Mouse (Mus musculus): ENCODE results near the gene Pim2. TPM values are rescaled to one million over a fixed set of nuclear protein-coding genes. Genes with fewer than 3 reads are reported as not detected.
"Not testable (repeated sequence)": the region's sequence is repeated elsewhere in the genome, so short reads cannot be mapped to it uniquely, and the experiment has no call there.

The Pim2 gene
- polyA plus RNA-seq, 1 experiment from 2014 or later, result 7.8 TPM

DNA sequence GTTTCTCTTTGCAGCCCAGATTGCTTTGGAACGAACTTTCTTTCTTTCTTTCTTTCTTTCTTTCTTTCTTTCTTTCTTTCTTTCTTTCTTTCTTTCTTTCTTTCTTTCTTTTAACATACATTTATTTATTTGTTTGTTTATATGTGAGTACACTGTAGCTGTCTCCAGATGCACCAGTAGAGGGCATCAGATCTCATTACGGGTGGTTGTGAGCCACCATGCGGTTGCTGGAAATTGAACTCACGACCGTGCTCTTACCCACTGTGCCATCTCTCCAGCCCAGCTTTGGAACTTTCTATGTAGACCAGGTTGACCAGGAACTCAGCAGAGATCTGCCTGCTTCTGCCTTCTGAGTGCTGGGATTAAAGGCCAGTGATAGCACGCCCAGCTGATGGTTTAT is 39.9 kb downstream of the Pim2 start:
- H3K27ac ChIP-seq; H3K4me1 ChIP-seq; DNase-seq (ENCODE audit: low spot score); H3K9me3 ChIP-seq; H3K4me3 ChIP-seq; H3K36me3 ChIP-seq: not testable (repeated sequence)
- peaks cover 47% of the 10 kb centered on the region for H3K27me3 ChIP-seq (ENCODE audit: insufficient read depth, poor library complexity, severe bottlenecking)
- WGBS, result 58% methylated on average over 6 of the region's 6 CpGs

DNA sequence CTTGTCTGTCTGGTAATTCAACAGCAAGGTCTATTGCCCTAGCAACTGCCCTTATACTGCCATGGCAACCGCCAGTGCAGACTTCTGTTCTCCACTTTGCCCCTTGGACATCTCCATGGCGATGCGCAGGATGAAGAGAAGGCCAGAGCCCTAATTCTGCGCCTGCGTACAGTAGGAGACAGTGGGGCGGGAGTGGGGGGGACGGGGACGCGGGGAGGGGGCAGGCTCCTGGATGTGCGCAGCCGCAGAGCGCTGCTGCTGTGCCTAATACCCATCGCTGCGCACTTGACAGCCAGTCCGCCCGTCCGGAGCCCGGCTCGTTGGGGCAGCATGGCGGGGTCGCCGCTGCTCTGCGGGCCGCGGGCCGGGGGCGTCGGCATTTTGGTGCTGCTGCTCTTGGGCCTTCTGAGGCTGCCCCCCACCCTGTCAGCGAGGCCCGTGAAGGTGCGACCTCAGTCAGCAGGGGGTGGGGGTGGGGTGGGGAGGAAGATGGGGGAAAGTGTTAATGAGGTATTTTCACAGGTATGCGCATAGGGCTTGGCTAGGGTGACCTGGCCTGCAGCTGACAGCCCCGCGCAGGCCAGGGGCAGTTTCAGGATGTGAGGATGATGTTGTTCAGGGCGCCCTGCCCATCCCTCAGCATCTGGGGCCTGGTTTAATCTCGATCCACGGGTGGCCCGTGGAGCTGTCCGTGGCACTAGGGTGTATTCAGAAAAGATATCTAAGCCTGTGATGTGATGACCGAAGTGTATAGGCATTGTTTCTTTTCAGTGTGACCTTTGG is 41.7 kb downstream of the Pim2 start, which contains the start of gene Pcsk1n:
Gene Pcsk1n (plus strand): TSS at position 222 of the 783 bp plus-strand sequence.
- peak within 1 kb of the TSS; percentile 48 for H3K4me3 ChIP-seq
- 15% methylated on average over 39 of the region's 40 CpGs for WGBS
- no peaks in the 10 kb centered on the region for H3K36me3 ChIP-seq
- H3K27me3 ChIP-seq (ENCODE audit: insufficient read depth, poor library complexity, severe bottlenecking), result peaks cover 65% of the 10 kb centered on the region
- no peak for DNase-seq (ENCODE audit: low spot score)
- H3K4me1 ChIP-seq, result peaks cover 10% of the 10 kb centered on the region; the same call in 1 of the 2 replicates
- H3K9me3 ChIP-seq, result no peaks in the 10 kb centered on the region
- H3K27ac ChIP-seq, result no peak within 1 kb of the TSS; the same call in 1 of the 2 replicates

DNA sequence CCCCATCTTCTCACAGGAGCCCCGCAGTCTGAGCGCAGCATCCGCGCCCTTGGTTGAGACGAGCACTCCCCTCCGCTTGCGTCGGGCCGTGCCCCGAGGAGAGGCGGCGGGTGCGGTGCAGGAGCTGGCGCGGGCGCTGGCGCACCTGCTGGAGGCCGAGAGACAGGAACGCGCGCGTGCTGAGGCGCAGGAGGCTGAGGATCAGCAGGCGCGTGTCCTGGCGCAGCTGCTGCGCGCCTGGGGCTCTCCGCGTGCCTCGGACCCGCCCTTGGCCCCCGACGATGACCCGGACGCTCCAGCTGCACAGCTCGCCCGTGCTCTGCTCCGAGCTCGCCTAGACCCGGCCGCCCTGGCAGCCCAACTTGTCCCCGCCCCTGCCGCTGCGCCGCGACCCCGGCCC is 44.0 kb downstream of the Pim2 start:
- Histone ChIP-seq H3K27ac (no peak overlapping the region), H3K4me3 (peak overlapping the region; percentile 51), H3K36me3 (no peaks in the 10 kb centered on the region), H3K27me3 (ENCODE audit: insufficient read depth, poor library complexity, severe bottlenecking) (peaks cover 83% of the 10 kb centered on the region), H3K4me1 (peaks cover 10% of the 10 kb centered on the region; the same call in 1 of the 2 replicates), H3K9me3 (no peaks in the 10 kb centered on the region)
- DNase-seq (ENCODE audit: low spot score), result no peak
- 6% methylated on average over 45 of the region's 48 CpGs for WGBS

DNA sequence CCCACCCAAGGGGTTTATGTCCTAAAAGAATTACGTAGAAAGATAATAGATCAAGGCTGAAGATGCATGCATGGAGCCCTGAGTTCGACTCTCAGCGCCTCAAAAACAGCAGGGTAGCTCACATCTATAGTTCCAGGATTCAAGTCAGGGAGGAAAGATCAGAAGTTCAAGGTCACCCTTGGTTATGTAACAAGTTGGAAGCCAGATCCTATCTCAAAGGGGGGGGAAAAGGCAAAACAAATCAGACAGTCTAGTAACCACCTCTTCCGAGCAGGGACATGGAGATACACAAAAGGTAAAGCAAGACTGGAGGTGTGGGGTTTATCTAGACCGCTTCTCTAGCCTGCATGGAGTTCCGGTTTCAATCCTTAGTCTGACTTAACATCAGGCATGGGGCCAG is 48.2 kb downstream of the Pim2 start:
- Histone ChIP-seq H3K4me3 (no peak overlapping the region), H3K9me3 (no peaks in the 10 kb centered on the region), H3K27ac (no peak overlapping the region), H3K4me1 (peaks cover 6% of the 10 kb centered on the region; the same call in 1 of the 2 replicates), H3K27me3 (ENCODE audit: insufficient read depth, poor library complexity, severe bottlenecking) (peaks cover 84% of the 10 kb centered on the region), H3K36me3 (peaks cover 12% of the 10 kb centered on the region; the same call in 1 of the 2 replicates)
- WGBS, result 62% methylated on average over 6 of the region's 6 CpGs
- no peak for DNase-seq (ENCODE audit: low spot score)

DNA sequence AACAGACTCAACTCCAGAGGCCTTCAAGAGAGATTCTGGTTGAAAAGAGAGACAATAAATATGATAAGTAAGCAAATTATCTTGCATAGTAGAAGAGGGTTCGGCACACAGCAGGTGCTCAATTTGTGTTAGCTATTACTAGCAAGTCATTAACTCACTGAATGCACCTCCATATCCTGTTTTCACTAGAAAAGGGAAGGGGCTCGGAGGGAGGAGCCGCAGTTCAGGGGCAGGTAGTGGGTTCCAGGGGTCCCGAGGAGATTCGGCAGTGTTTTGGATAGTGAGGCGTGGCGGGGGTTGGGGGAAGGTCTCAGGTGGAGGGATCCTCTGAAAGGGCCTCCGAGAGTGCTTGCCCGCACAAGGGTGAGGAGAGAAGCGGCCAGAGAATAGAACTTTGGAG is 49.1 kb downstream of the Pim2 start:
- Histone ChIP-seq H3K4me1 (peaks cover 3% of the 10 kb centered on the region; the same call in 1 of the 2 replicates), H3K36me3 (peaks cover 16% of the 10 kb centered on the region; the same call in 1 of the 2 replicates), H3K4me3 (no peak overlapping the region), H3K27me3 (ENCODE audit: insufficient read depth, poor library complexity, severe bottlenecking) (peaks cover 75% of the 10 kb centered on the region), H3K9me3 (no peaks in the 10 kb centered on the region), H3K27ac (no peak overlapping the region)
- no peak for DNase-seq (ENCODE audit: low spot score)
- 18% methylated on average over 10 of the region's 10 CpGs for WGBS

DNA sequence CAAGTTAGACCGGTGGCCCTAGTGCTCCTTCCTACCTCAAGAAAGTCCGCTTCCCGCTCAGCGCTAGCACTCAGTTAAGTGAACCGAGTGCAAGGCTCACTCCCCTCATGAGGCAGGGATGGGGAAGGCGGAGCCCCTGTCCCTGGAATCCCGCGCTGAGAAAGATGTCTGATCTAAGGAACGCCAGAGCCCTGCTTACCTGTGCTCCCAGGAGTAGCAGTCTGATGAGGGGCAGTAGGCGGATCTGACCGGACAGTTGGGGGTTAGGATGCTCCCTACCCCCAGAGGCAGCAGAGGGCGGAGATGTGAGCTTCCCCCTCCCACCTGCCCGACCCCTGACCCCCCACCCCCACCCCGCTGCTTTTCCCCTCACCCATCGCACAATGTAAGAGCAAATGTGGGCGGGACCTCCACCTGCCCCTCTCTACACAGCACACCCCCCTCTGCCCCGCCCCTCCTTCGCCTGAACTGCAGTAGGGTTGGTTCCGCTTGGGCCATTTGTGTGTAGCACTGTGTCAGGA is 50.3 kb downstream of the Pim2 start, which contains the start of gene Eras:
Gene Eras (minus strand): TSS at position 338 of the 521 bp plus-strand sequence.
- Histone ChIP-seq H3K27ac (no peak within 1 kb of the TSS), H3K36me3 (peaks cover 16% of the 10 kb centered on the region; the same call in 1 of the 2 replicates), H3K9me3 (no peaks in the 10 kb centered on the region), H3K4me1 (no peaks in the 10 kb centered on the region), H3K27me3 (ENCODE audit: insufficient read depth, poor library complexity, severe bottlenecking) (peaks cover 63% of the 10 kb centered on the region), H3K4me3 (no peak within 1 kb of the TSS)
- 12% methylated on average over 19 of the region's 19 CpGs for WGBS
- DNase-seq (ENCODE audit: low spot score), result no peak

Other genes with a start within 250 kb of the Pim2 start
- 0.91 and 1.1 TPM in 2 replicates for gene Syp, start 239.8 kb upstream of the Pim2 start, polyA plus RNA-seq (2016; fragmentation: Nextera tagmentation; extraction: Ambion mirVana)
- 6.7 and 8.0 TPM in 2 replicates for gene Prickle3, start 221.0 kb upstream of the Pim2 start, polyA plus RNA-seq (2016; fragmentation: Nextera tagmentation; extraction: Ambion mirVana)
- 147 and 155 TPM in 2 replicates for gene Plp2, start 206.9 kb upstream of the Pim2 start, polyA plus RNA-seq (2016; fragmentation: Nextera tagmentation; extraction: Ambion mirVana)
- 0.05 and 0.06 TPM in 2 replicates for gene Magix, start 197.0 kb upstream of the Pim2 start, polyA plus RNA-seq (2016; fragmentation: Nextera tagmentation; extraction: Ambion mirVana)
- gene Gpkow, start 181.1 kb upstream of the Pim2 start, polyA plus RNA-seq (2016; fragmentation: Nextera tagmentation; extraction: Ambion mirVana), result 38.1 and 38.5 TPM in 2 replicates
- 21.0 and 21.5 TPM in 2 replicates for gene Wdr45, start 163.9 kb upstream of the Pim2 start, polyA plus RNA-seq (2016; fragmentation: Nextera tagmentation; extraction: Ambion mirVana)
- gene Gm45208, start 156.0 kb upstream of the Pim2 start, polyA plus RNA-seq (2016; fragmentation: Nextera tagmentation; extraction: Ambion mirVana), result 0.39 TPM in 1 of 2 replicates, not detected in the other
- 47.7 and 61.2 TPM in 2 replicates for gene Praf2, start 149.8 kb upstream of the Pim2 start, polyA plus RNA-seq (2016; fragmentation: Nextera tagmentation; extraction: Ambion mirVana)
- gene Ccdc120, start 127.4 kb upstream of the Pim2 start, polyA plus RNA-seq (2016; fragmentation: Nextera tagmentation; extraction: Ambion mirVana), result 8.6 and 11.7 TPM in 2 replicates
- gene Tfe3, start 115.7 kb upstream of the Pim2 start, polyA plus RNA-seq (2016; fragmentation: Nextera tagmentation; extraction: Ambion mirVana), result 22.7 and 23.2 TPM in 2 replicates
- gene Gripap1, start 88.5 kb upstream of the Pim2 start, polyA plus RNA-seq (2016; fragmentation: Nextera tagmentation; extraction: Ambion mirVana), result 35.4 and 37.6 TPM in 2 replicates
- gene Kcnd1, start 56.0 kb upstream of the Pim2 start, polyA plus RNA-seq (2016; fragmentation: Nextera tagmentation; extraction: Ambion mirVana), result 1.1 and 1.4 TPM in 2 replicates
- 33.0 and 43.8 TPM in 2 replicates for gene Otud5, start 36.9 kb upstream of the Pim2 start, polyA plus RNA-seq (2016; fragmentation: Nextera tagmentation; extraction: Ambion mirVana)
- gene Slc35a2, start 5.8 kb downstream of the Pim2 start, polyA plus RNA-seq (2016; fragmentation: Nextera tagmentation; extraction: Ambion mirVana), result 32.2 and 33.5 TPM in 2 replicates
- gene Pqbp1, start 21.0 kb downstream of the Pim2 start, polyA plus RNA-seq (2016; fragmentation: Nextera tagmentation; extraction: Ambion mirVana), result 80.4 and 107 TPM in 2 replicates
- gene Timm17b, start 21.1 kb downstream of the Pim2 start, polyA plus RNA-seq (2016; fragmentation: Nextera tagmentation; extraction: Ambion mirVana), result 140 and 156 TPM in 2 replicates
- not detected in 2 replicates for gene Gm10491, start 29.6 kb downstream of the Pim2 start, polyA plus RNA-seq (2016; fragmentation: Nextera tagmentation; extraction: Ambion mirVana)
- 0.45 TPM in 1 of 2 replicates, not detected in the other for gene Gm10490, start 31.3 kb downstream of the Pim2 start, polyA plus RNA-seq (2016; fragmentation: Nextera tagmentation; extraction: Ambion mirVana)
- 0.12 and 0.60 TPM in 2 replicates for gene Pcsk1n, start 41.6 kb downstream of the Pim2 start, polyA plus RNA-seq (2016; fragmentation: Nextera tagmentation; extraction: Ambion mirVana)
- not detected in 2 replicates for gene Eras, start 50.3 kb downstream of the Pim2 start, polyA plus RNA-seq (2016; fragmentation: Nextera tagmentation; extraction: Ambion mirVana)
- 36.4 and 36.9 TPM in 2 replicates for gene Hdac6, start 69.6 kb downstream of the Pim2 start, polyA plus RNA-seq (2016; fragmentation: Nextera tagmentation; extraction: Ambion mirVana)
- gene Gata1, start 99.8 kb downstream of the Pim2 start, polyA plus RNA-seq (2016; fragmentation: Nextera tagmentation; extraction: Ambion mirVana), result 18.0 and 20.2 TPM in 2 replicates
- gene Glod5, start 140.2 kb downstream of the Pim2 start, polyA plus RNA-seq (2016; fragmentation: Nextera tagmentation; extraction: Ambion mirVana), result not detected in 2 replicates
- gene Suv39h1, start 196.5 kb downstream of the Pim2 start, polyA plus RNA-seq (2016; fragmentation: Nextera tagmentation; extraction: Ambion mirVana), result 64.2 and 71.7 TPM in 2 replicates
- gene Was, start 212.2 kb downstream of the Pim2 start, polyA plus RNA-seq (2016; fragmentation: Nextera tagmentation; extraction: Ambion mirVana), result 0.20 and 0.74 TPM in 2 replicates